Mouse (Mus musculus): Measurements from ENCODE around the gene Olfr172. TPM values are rescaled to one million over a fixed set of nuclear protein-coding genes. Genes with fewer than 3 reads are reported as not detected.

Gene Olfr172
- polyA plus RNA-seq (2014; fragmentation: Illumina TruSeq; extraction: RNeasy Lipid Tissue Mini Kit (QIAGEN cat#74804); ENCODE audit: low read depth, low replicate concordance): not detected

GRCm38 (mm10) chr16:58763076-58763475, at the start of gene Olfr172:
TSS of gene Olfr172 (minus strand) at chr16:58763176.

GRCm38 (mm10) chr16:58800168-58800567, 37.2 kb upstream of the Olfr172 start, which contains the start of gene Olfr173:
TSS of gene Olfr173 (minus strand) at chr16:58800268.

GRCm38 (mm10) chr16:58727477-58728131, 35.4 kb downstream of the Olfr172 start, which contains the start of gene Cldnd1:
TSS of gene Cldnd1 (plus strand) at chr16:58727910.

GRCm38 (mm10) chr16:58718666-58719120, 44.3 kb downstream of the Olfr172 start, which contains the start of gene Gpr15:
TSS of gene Gpr15 (minus strand) at chr16:58719070.

Other genes starting within 250 kb of the Olfr172 start
- gene St3gal6, start 238.9 kb downstream of the Olfr172 start, polyA plus RNA-seq (2014; fragmentation: Illumina TruSeq; extraction: RNeasy Lipid Tissue Mini Kit (QIAGEN cat#74804); ENCODE audit: low read depth, low replicate concordance): 37.3 TPM
- not detected for gene Gm813, start 146.2 kb downstream of the Olfr172 start, polyA plus RNA-seq (2014; fragmentation: Illumina TruSeq; extraction: RNeasy Lipid Tissue Mini Kit (QIAGEN cat#74804); ENCODE audit: low read depth, low replicate concordance)
- gene E330017A01Rik, start 124.4 kb downstream of the Olfr172 start, polyA plus RNA-seq (2014; fragmentation: Illumina TruSeq; extraction: RNeasy Lipid Tissue Mini Kit (QIAGEN cat#74804); ENCODE audit: low read depth, low replicate concordance): 0.97 TPM
- 5.4 TPM for gene Cpox, start 92.9 kb downstream of the Olfr172 start, polyA plus RNA-seq (2014; fragmentation: Illumina TruSeq; extraction: RNeasy Lipid Tissue Mini Kit (QIAGEN cat#74804); ENCODE audit: low read depth, low replicate concordance)
- gene Gpr15, start 44.1 kb downstream of the Olfr172 start, polyA plus RNA-seq (2014; fragmentation: Illumina TruSeq; extraction: RNeasy Lipid Tissue Mini Kit (QIAGEN cat#74804); ENCODE audit: low read depth, low replicate concordance): 1.5 TPM
- 57.0 TPM for gene Cldnd1, start 35.3 kb downstream of the Olfr172 start, polyA plus RNA-seq (2014; fragmentation: Illumina TruSeq; extraction: RNeasy Lipid Tissue Mini Kit (QIAGEN cat#74804); ENCODE audit: low read depth, low replicate concordance)
- gene Olfr173, start 37.1 kb upstream of the Olfr172 start, polyA plus RNA-seq (2014; fragmentation: Illumina TruSeq; extraction: RNeasy Lipid Tissue Mini Kit (QIAGEN cat#74804); ENCODE audit: low read depth, low replicate concordance): not detected
- not detected for gene Olfr175-ps1, start 63.6 kb upstream of the Olfr172 start, polyA plus RNA-seq (2014; fragmentation: Illumina TruSeq; extraction: RNeasy Lipid Tissue Mini Kit (QIAGEN cat#74804); ENCODE audit: low read depth, low replicate concordance)
- not detected for gene Olfr177, start 111.6 kb upstream of the Olfr172 start, polyA plus RNA-seq (2014; fragmentation: Illumina TruSeq; extraction: RNeasy Lipid Tissue Mini Kit (QIAGEN cat#74804); ENCODE audit: low read depth, low replicate concordance)
- not detected for gene Olfr178, start 128.9 kb upstream of the Olfr172 start, polyA plus RNA-seq (2014; fragmentation: Illumina TruSeq; extraction: RNeasy Lipid Tissue Mini Kit (QIAGEN cat#74804); ENCODE audit: low read depth, low replicate concordance)
- 1.5 TPM for gene Olfr181, start 165.6 kb upstream of the Olfr172 start, polyA plus RNA-seq (2014; fragmentation: Illumina TruSeq; extraction: RNeasy Lipid Tissue Mini Kit (QIAGEN cat#74804); ENCODE audit: low read depth, low replicate concordance)
- gene Olfr180, start 166.2 kb upstream of the Olfr172 start, polyA plus RNA-seq (2014; fragmentation: Illumina TruSeq; extraction: RNeasy Lipid Tissue Mini Kit (QIAGEN cat#74804); ENCODE audit: low read depth, low replicate concordance): 0.92 TPM
- gene Olfr183, start 232.2 kb upstream of the Olfr172 start, polyA plus RNA-seq (2014; fragmentation: Illumina TruSeq; extraction: RNeasy Lipid Tissue Mini Kit (QIAGEN cat#74804); ENCODE audit: low read depth, low replicate concordance): 1.1 TPM

Measured in testis, adult 10 weeks (tissue).